Mouse (Mus musculus) midbrain, embryonic 12.5 days (tissue): ENCODE measurements at regions not wholly inside any gene's neighbourhood (a gene's known extent, or its start where the extent isn't known, plus 50 kb on each side); places are given as distances from the start of the nearest gene placed in this dataset.

Experiments used
- ATAC-seq: fragments of 200-750 bp; cut with Nextera tagmentation; 2 replicates; pipeline ENCODE4 v1.8.0; 2017; ENCODE audit warnings: low read depth, moderate TSS enrichment, moderate library complexity; ENCODE audit not compliant: low FRiP score
- H3K27ac ChIP-seq: fragments of 300-500 bp; sonication (generic); replicated peaks from 2 replicates; pipeline ENCODE4 v1.5.1; 2016; ENCODE audit warnings: mild to moderate bottlenecking
- H3K27me3 ChIP-seq: fragments of 300-500 bp; sonication (generic); 2 replicates; pipeline ENCODE4 v1.6.1; 2016; ENCODE audit warnings: mild to moderate bottlenecking
- H3K36me3 ChIP-seq: fragments of 300-500 bp; sonication (generic); 2 replicates; pipeline ENCODE4 v1.6.1; 2016
- H3K4me1 ChIP-seq: fragments of 300-500 bp; sonication (generic); 2 replicates; pipeline ENCODE4 v1.6.1; 2016
- H3K4me2 ChIP-seq: fragments of 300-500 bp; sonication (generic); replicated peaks from 2 replicates; pipeline ENCODE4 v1.6.1; 2016; ENCODE audit warnings: mild to moderate bottlenecking, moderate library complexity
- H3K4me3 ChIP-seq: fragments of 300-500 bp; sonication (generic); 2 replicates; pipeline ENCODE4 v1.5.1; 2016; ENCODE audit warnings: mild to moderate bottlenecking
- H3K9ac ChIP-seq: fragments of 300-500 bp; sonication (generic); replicated peaks from 2 replicates; pipeline ENCODE4 v1.6.1; 2016; ENCODE audit warnings: mild to moderate bottlenecking, moderate library complexity
- H3K9me3 ChIP-seq: fragments of 300-500 bp; sonication (generic); 2 replicates; pipeline ENCODE4 v1.6.1; 2016; ENCODE audit warnings: mild to moderate bottlenecking
- WGBS: fragments of 180-500 bp; shearing (Covaris S2); methylation state at CpG from one replicate; pipeline ENCODE4 v1.1.7; 2016; 5-methylcytosine and 5-hydroxymethylcytosine counted together

DNA sequence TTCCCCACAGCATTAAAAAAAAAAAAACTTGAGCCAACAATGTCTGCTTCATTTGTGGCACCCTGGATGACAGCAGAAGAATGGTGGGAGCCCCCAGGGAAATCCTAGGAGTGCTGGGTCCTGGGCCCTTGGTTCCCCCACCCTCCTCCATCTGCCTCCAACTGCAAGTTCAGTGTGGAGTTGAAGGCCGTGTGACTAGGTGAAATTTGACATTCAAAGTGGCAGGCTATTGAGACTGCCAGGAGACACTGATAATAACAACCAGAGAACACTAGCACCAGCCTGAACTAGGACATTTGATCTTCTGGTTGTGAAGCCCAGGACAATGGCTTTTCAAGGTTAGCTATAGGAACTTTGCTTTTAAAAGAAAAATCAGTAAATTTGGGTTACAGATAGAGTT, 74.0 kb downstream of the Adamts15 start:
- Histone ChIP-seq H3K4me3 (no peak overlapping the region), H3K9me3 (no peaks in the 10 kb centered on the region), H3K27me3 (no peaks in the 10 kb centered on the region), H3K36me3 (no peaks in the 10 kb centered on the region), H3K9ac (no peak overlapping the region), H3K4me1 (no peaks in the 10 kb centered on the region), H3K27ac (no peak overlapping the region), H3K4me2 (no peak overlapping the region)
- ATAC-seq = no peak
- WGBS = 76% methylated on average over 1 of the region's 1 CpGs

DNA sequence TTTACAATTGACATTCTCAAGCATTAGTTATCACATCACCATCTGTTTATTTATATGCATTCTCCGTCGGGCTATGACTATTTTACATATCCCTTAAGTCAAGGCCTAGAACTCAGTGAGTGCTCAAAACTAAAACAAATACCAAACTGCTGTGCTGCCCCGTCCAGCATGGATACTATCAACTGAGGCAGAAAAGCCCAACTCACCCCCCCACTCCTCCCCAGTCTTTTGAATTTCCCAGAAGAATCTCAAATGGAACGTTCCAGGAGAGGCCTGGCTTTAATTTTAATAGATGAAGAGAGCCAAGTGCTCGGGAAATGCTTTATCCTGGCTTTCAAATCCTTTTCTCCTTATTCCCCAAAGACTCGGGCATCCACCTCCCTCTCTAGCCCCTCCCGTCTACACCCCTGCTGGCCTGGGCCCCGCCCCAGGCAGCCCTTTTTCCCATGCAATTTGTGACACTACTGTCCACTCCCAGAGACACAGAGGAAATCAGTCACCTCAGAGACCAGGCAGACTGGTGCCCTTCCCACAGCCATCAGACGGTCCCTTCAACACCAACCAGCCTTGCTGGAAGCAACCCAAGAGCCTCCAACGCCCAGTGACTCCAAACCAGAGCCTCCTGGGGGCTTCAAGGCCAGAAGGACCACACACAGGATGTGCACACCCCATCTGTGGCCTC, 76.5 kb downstream of the Adamts15 start:
- ATAC-seq = no peak
- WGBS = 59% methylated on average over 10 of the region's 10 CpGs
- H3K4me2 ChIP-seq = no peak overlapping the region

DNA sequence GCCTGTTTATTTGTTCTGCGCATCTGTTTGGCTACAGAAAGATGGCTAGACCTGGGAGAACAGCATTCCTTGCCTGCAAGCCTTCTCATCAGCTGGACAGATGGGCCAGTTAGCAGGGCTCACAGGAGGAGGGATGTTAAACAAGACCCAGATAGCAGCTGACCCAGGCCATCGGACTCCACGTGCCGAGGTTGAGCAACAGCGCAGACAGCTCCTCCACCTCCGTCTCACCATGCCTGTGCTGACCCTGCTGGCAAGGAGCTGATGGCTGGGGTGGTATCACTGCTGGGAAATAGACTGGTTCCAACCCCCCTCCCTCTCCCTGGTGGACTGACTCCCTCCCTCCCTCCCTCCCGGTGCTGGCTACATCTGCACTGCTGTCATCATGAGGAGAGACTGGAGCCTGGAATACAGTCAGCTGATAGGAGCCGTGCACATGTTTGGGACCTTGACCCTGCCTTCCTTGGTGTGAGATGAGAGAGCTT, 78.1 kb downstream of the Adamts15 start:
- H3K27ac ChIP-seq = no peak overlapping the region
- no peak for ATAC-seq
- H3K4me3 ChIP-seq = no peak overlapping the region
- 77% methylated on average over 7 of the region's 8 CpGs for WGBS
- H3K27me3 ChIP-seq = no peaks in the 10 kb centered on the region
- H3K36me3 ChIP-seq = no peaks in the 10 kb centered on the region
- H3K9me3 ChIP-seq = no peaks in the 10 kb centered on the region
- no peak overlapping the region for H3K4me2 ChIP-seq
- no peaks in the 10 kb centered on the region for H3K4me1 ChIP-seq
- no peak overlapping the region for H3K9ac ChIP-seq

More for the DNA sequence above, 76.5 kb downstream of the Adamts15 start:
- Histone ChIP-seq H3K4me1 (no peaks in the 10 kb centered on the region), H3K27ac (no peak overlapping the region), H3K4me3 (no peak overlapping the region), H3K36me3 (no peaks in the 10 kb centered on the region), H3K9me3 (no peaks in the 10 kb centered on the region), H3K9ac (no peak overlapping the region), H3K27me3 (no peaks in the 10 kb centered on the region)

DNA sequence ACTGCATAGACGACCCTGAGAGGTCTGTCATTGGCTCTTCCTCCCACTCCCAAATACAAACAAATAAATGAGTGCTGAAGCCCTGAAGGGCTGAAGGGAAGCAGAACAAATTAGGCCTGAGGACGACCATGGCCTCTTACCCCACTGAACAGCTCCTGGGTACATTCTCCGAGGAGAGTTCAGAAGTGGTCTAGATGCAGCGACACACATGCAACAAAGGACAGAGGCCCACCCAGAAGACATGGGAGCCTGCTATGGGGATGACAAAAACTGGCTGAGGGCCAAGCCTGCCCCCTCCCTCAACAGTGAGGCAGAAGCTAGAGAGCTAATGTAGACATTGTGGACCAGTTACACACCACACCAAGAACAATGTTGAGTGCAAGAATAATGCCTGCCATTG, 87.3 kb downstream of the Adamts15 start:
- Histone ChIP-seq H3K27ac (no peak overlapping the region), H3K4me3 (no peak overlapping the region)

DNA sequence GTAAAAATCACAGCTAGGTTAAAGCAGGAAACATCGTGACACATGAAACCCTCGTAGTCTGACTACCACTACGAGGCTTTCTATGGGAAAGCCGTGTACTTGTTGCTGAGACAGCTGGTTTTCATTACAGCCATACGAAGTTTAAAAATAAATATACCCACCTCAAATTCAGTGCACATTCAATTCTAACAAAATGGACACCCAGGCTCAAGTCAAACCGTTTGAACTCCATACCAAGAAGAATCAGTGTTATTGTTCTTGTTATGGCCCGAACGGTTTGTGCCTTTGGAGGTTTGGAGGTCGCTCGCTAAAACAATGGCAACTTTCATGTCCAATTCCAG, 87.7 kb downstream of the Adamts15 start:
- Histone ChIP-seq H3K9ac (no peak overlapping the region), H3K4me2 (no peak overlapping the region), H3K36me3 (no peaks in the 10 kb centered on the region), H3K27me3 (no peaks in the 10 kb centered on the region), H3K4me1 (no peaks in the 10 kb centered on the region), H3K4me3 (no peak overlapping the region), H3K9me3 (no peaks in the 10 kb centered on the region), H3K27ac (no peak overlapping the region)
- whole genome bisulfite sequencing = 78% methylated on average over 10 of the region's 10 CpGs
- no peak for ATAC-seq

More for the DNA sequence above, 87.3 kb downstream of the Adamts15 start:
- H3K27me3 ChIP-seq = no peaks in the 10 kb centered on the region
- ATAC-seq = no peak
- no peaks in the 10 kb centered on the region for H3K9me3 ChIP-seq
- H3K9ac ChIP-seq = no peak overlapping the region
- no peaks in the 10 kb centered on the region for H3K4me1 ChIP-seq
- no peak overlapping the region for H3K4me2 ChIP-seq
- H3K36me3 ChIP-seq = no peaks in the 10 kb centered on the region
- 54% methylated on average over 4 of the region's 4 CpGs for WGBS

DNA sequence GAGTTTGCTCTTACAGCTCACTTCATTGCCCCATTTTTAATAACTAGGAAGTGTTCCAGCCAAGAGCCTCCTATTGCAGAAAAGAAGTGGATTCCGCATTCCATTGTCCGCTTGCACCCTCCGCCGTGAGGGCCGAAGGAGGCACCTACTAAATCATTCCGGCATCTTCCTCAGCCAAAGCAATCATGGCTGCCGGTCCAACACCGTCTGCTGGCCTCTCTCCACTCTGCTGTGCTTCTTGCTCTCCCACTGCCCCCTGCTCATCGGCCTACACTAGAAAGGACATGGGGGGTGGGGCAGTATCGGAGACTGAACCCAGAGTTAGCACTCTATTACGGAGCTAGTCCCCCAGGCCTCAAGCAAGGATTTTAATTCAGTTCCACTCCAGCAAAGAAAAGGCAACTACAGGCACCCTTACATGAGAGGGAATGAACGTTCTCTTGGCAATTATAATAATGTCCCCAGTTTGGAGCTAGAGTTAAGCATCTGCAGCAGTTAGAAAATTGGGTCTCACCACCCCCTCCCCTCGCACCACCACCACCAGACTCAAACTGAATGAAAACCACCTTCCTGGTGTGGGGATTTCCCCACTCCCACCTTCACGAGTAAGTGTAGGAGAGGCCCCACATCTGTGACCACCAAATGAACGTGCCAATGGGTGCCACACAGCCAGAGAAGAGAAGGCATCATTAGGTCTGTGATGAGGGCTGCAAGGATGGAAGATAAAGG, 88.3 kb downstream of the Adamts15 start:
- Histone ChIP-seq H3K4me3 (no peak overlapping the region), H3K27ac (no peak overlapping the region), H3K4me2 (no peak overlapping the region), H3K36me3 (no peaks in the 10 kb centered on the region), H3K9me3 (no peaks in the 10 kb centered on the region), H3K4me1 (no peaks in the 10 kb centered on the region), H3K27me3 (no peaks in the 10 kb centered on the region), H3K9ac (no peak overlapping the region)
- no peak for ATAC-seq
- 85% methylated on average over 15 of the region's 15 CpGs for whole genome bisulfite sequencing

DNA sequence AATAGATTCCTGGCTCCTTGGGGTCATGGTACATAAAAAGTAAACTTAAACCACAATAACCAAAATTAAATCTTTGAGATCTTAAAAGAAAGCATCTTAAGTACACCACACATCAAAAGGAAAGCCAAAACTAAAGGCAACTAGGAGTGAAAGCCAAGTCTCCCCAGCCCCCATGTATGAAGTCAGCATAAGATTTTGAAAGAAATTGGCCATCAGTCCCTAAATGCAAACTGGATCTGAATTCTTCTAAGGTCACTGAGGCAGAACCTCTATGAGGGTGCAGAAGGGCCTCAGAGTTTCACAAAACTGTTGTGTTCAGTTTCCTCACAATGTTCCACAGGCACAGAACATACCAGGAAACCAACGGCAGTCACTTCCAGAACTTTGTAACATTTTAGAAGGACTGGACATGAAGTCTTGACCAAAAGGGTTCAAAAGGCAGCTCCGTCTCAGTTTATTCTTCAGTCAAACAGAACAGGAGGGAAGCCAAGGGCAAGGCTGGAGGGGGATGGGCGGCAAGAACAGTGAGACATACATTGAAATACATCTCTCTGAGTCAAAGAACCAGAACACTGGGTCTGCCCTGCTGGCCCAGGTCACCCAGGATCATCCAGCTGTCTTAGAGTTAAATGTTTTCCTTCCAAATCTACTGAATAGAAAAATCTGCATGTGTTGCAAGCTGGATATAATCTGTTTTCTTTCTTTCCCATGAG, 92.9 kb downstream of the Adamts15 start:
- no peaks in the 10 kb centered on the region for H3K27me3 ChIP-seq
- 81% methylated on average over 3 of the region's 3 CpGs for WGBS
- H3K36me3 ChIP-seq = no peaks in the 10 kb centered on the region
- no peak overlapping the region for H3K4me3 ChIP-seq
- ATAC-seq = no peak
- H3K4me1 ChIP-seq = no peaks in the 10 kb centered on the region
- no peaks in the 10 kb centered on the region for H3K9me3 ChIP-seq
- H3K4me2 ChIP-seq = no peak overlapping the region
- H3K27ac ChIP-seq = no peak overlapping the region
- no peak overlapping the region for H3K9ac ChIP-seq

DNA sequence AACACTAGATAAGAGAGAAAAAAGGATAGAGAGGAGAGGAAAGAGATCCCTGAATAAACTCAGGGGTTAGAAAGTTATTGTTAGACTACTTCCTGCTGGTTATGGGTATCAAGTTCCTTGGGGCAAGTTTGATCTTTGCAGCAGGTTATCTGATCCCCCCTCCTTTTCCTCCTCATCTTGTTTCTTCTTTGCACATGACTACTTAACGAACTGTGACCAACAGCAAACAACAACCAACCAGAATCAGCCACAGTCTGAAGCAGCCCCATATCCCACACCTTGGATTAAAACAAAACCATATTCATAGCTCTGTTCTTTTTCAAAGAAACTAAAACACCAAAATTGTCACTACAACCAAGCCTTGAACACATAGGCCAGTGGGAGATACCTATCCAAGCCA, 94.5 kb downstream of the Adamts15 start:
- no peak overlapping the region for H3K4me3 ChIP-seq
- WGBS = 86% methylated on average over 1 of the region's 1 CpGs
- no peaks in the 10 kb centered on the region for H3K4me1 ChIP-seq
- H3K4me2 ChIP-seq = no peak overlapping the region
- H3K9me3 ChIP-seq = no peaks in the 10 kb centered on the region
- no peak for ATAC-seq
- H3K27me3 ChIP-seq = no peaks in the 10 kb centered on the region
- no peak overlapping the region for H3K27ac ChIP-seq
- H3K36me3 ChIP-seq = no peaks in the 10 kb centered on the region
- no peak overlapping the region for H3K9ac ChIP-seq

- no peak overlapping the region for H3K4me2 ChIP-seq
- H3K9me3 ChIP-seq = no peaks in the 10 kb centered on the region
- H3K27me3 ChIP-seq = no peaks in the 10 kb centered on the region
- ATAC-seq = no peak
- no peak overlapping the region for H3K4me3 ChIP-seq
- no peak overlapping the region for H3K9ac ChIP-seq
- no peak overlapping the region for H3K27ac ChIP-seq
- H3K4me1 ChIP-seq = no peaks in the 10 kb centered on the region
- H3K36me3 ChIP-seq = no peaks in the 10 kb centered on the region
- WGBS = 77% methylated on average over 4 of the region's 4 CpGs
Measured at GRCm38 (mm10) chr9:30824056-30824625, 98.1 kb downstream of the Adamts15 start.

DNA sequence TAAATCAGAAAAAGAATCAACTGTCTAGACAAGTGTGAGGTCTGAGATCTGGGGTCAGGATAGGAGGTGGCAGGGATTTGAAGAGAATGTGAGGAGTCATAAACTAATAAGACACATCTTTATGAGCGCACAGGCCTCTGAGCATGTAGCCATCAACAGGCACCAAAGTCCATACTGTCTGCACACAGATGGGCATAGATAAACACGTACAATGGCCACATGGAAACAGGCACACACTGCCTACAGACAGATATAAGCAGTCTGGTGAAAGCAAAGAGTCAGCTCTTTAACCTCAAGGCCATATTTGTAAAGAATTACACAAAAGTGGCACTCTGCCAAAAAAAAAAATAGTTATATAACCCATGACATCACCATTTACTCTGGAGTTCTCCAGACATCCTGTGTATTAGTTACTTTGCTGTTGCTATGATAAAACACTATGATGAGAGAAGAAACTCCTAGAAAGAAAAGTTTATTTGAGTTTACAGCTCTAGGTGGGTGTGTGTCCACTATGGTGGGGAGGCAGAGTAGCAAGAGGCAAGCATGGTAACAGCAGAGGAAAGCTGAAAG, 101.4 kb downstream of the Adamts15 start:
- Histone ChIP-seq H3K4me3 (no peak overlapping the region), H3K4me1 (no peaks in the 10 kb centered on the region), H3K9me3 (no peaks in the 10 kb centered on the region), H3K27me3 (no peaks in the 10 kb centered on the region), H3K36me3 (no peaks in the 10 kb centered on the region), H3K27ac (no peak overlapping the region), H3K9ac (no peak overlapping the region), H3K4me2 (no peak overlapping the region)
- 90% methylated on average over 2 of the region's 2 CpGs for WGBS
- ATAC-seq = no peak

DNA sequence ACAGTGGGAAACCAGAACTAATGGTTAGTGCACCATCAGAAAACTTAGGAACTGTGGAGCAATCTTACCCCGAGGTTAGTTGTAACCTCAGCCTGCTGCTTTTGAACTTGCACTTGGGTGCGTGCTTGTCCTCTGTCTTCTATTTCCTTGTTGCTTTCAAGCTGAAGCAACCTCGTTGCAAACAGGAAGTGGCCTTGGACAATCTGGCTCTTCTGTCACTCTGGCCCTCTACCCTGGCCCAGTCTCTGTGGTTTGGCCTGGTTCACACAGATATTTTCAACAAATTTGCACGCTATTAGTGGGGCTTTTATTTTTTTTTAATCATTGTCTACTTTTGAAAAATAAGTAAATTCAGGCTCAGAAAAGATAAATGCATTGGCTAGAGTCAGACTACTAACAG, 109.0 kb downstream of the Adamts15 start:
- no peak overlapping the region for H3K27ac ChIP-seq
- ATAC-seq = no peak
- no peaks in the 10 kb centered on the region for H3K36me3 ChIP-seq
- no peaks in the 10 kb centered on the region for H3K4me1 ChIP-seq
- no peak overlapping the region for H3K9ac ChIP-seq
- no peaks in the 10 kb centered on the region for H3K27me3 ChIP-seq
- 84% methylated on average over 4 of the region's 4 CpGs for WGBS
- no peak overlapping the region for H3K4me3 ChIP-seq
- no peaks in the 10 kb centered on the region for H3K9me3 ChIP-seq
- no peak overlapping the region for H3K4me2 ChIP-seq

GRCm38 (mm10) chr9:30810843-30811242, 111.4 kb downstream of the Adamts15 start:
- WGBS = 16% methylated on average over 1 of the region's 1 CpGs
- Histone ChIP-seq H3K9ac (no peak overlapping the region), H3K4me2 (no peak overlapping the region), H3K36me3 (no peaks in the 10 kb centered on the region), H3K4me1 (no peaks in the 10 kb centered on the region), H3K4me3 (no peak overlapping the region), H3K27ac (no peak overlapping the region), H3K9me3 (no peaks in the 10 kb centered on the region), H3K27me3 (no peaks in the 10 kb centered on the region)
- ATAC-seq = no peak
